Mouse (Mus musculus) liver, embryonic 14.5 days (tissue): ENCODE measurements at regions not wholly inside any gene's neighbourhood (a gene's known extent, or its start where the extent isn't known, plus 50 kb on each side); places are given as distances from the start of the nearest gene placed in this dataset.

Experiments used
- ATAC-seq: fragments of 200-750 bp; cut with Nextera tagmentation; 2 replicates; pipeline ENCODE4 v1.8.0; 2017; ENCODE audit warnings: moderate number of reproducible peaks, mild to moderate bottlenecking, moderate library complexity; ENCODE audit not compliant: insufficient read depth
- DNase-seq, 3 experiments: peaks; one replicate each; pipeline ENCODE4 v3.0.0-alpha.2; 2012 to 2013; ENCODE audit warnings: low read depth in 3 of 3, low spot score in 3 of 3
- H3K27ac ChIP-seq: fragments of 300-500 bp; sonication (generic); 2 replicates; pipeline ENCODE4 v1.5.1; 2014; ENCODE audit warnings: moderate library complexity, mild to moderate bottlenecking, control low read depth, inconsistent platforms
- H3K27me3 ChIP-seq: fragments of 300-500 bp; sonication (generic); 2 replicates; pipeline ENCODE4 v1.6.1; 2014; ENCODE audit warnings: mild to moderate bottlenecking, low read length, moderate library complexity; ENCODE audit not compliant: control insufficient read depth, insufficient read depth
- H3K36me3 ChIP-seq: fragments of 300-500 bp; sonication (generic); replicated peaks from 2 replicates; pipeline ENCODE4 v1.6.1; 2014; ENCODE audit warnings: low read depth; ENCODE audit not compliant: control insufficient read depth, insufficient read depth
- H3K4me1 ChIP-seq, 2 experiments: fragments of 200-500 bp in 1 of 2; fragments of 300-500 bp in 1 of 2; sonication (generic) in 1 of 2; replicated peaks; 2 replicates each; pipeline ENCODE4 v1.6.1; 2012 to 2014; ENCODE audit warnings: antibody characterized with exemption in 1 of 2, inconsistent platforms in 1 of 2, low read length in 1 of 2; ENCODE audit not compliant: control insufficient read depth in 2 of 2, insufficient read depth in 2 of 2
- H3K4me2 ChIP-seq: fragments of 300-500 bp; sonication (generic); 2 replicates; pipeline ENCODE4 v1.6.1; 2014; ENCODE audit warnings: low read depth, mild to moderate bottlenecking, control low read depth, moderate library complexity
- H3K4me3 ChIP-seq, 2 experiments: fragments of 200-500 bp in 1 of 2; fragments of 300-500 bp in 1 of 2; sonication (generic) in 1 of 2; 2 replicates each; pipeline ENCODE4 v1.5.1; 2012 to 2014; ENCODE audit warnings: low read depth in 2 of 2, low read length in 2 of 2, mild to moderate bottlenecking in 2 of 2, control low read depth in 1 of 2, inconsistent platforms in 1 of 2, moderate library complexity in 1 of 2; ENCODE audit not compliant: insufficient read depth in 1 of 2
- H3K9ac ChIP-seq: fragments of 300-500 bp; sonication (generic); replicated peaks from 2 replicates; pipeline ENCODE4 v1.6.1; 2014; ENCODE audit warnings: mild to moderate bottlenecking, control low read depth, moderate library complexity
- H3K9me3 ChIP-seq: fragments of 300-500 bp; sonication (generic); 2 replicates; pipeline ENCODE4 v1.6.1; 2016; ENCODE audit warnings: low read length, mixed read lengths; ENCODE audit not compliant: control insufficient read depth
- CTCF ChIP-seq: IDR thresholded peaks from 2 replicates; pipeline ENCODE4 v1.5.1; 2016; ENCODE audit warnings: antibody characterized with exemption, low read depth, control low read depth
- EP300 ChIP-seq: IDR thresholded peaks from 2 replicates; pipeline ENCODE4 v1.6.1; 2016; ENCODE audit warnings: antibody characterized with exemption, low read depth
- WGBS: fragments of 180-500 bp; shearing (Covaris S2); extraction: QIAGEN DNeasy Blood & Tissue Kit; methylation state at CpG from one replicate; pipeline ENCODE4 v1.1.7; 2014; ENCODE audit not compliant: insufficient replicate concordance; 5-methylcytosine and 5-hydroxymethylcytosine counted together

GRCm38 (mm10) chr10:126520973-126521372 is 380.2 kb downstream of the Atp23 start:
- Histone ChIP-seq H3K27ac (no peak overlapping the region), H3K27me3 (no peaks in the 10 kb centered on the region), H3K4me1 (no peaks in the 10 kb centered on the region), H3K4me3 (no peak overlapping the region), H3K36me3 (no peaks in the 10 kb centered on the region), H3K9me3 (no peaks in the 10 kb centered on the region), H3K4me2 (no peak overlapping the region), H3K9ac (no peak overlapping the region)
- 72% methylated on average over 9 of the region's 9 CpGs for WGBS
- ATAC-seq (no peak), DNase-seq (no peak)
- no peak for TF ChIP-seq CTCF
- no peak for TF ChIP-seq EP300

GRCm38 (mm10) chr10:126513185-126513584 is 388.0 kb downstream of the Atp23 start:
- no peak overlapping the region for H3K27ac ChIP-seq
- H3K9ac ChIP-seq: no peak overlapping the region
- no peaks in the 10 kb centered on the region for H3K4me1 ChIP-seq
- H3K4me3 ChIP-seq: no peak overlapping the region
- H3K27me3 ChIP-seq: no peaks in the 10 kb centered on the region
- no peak for DNase-seq
- no peak overlapping the region for H3K4me2 ChIP-seq
- TF ChIP-seq EP300: no peak
- no peak for TF ChIP-seq CTCF
- no peak for ATAC-seq
- no peaks in the 10 kb centered on the region for H3K9me3 ChIP-seq
- H3K36me3 ChIP-seq: no peaks in the 10 kb centered on the region
- 57% methylated on average over 7 of the region's 7 CpGs for WGBS

DNA sequence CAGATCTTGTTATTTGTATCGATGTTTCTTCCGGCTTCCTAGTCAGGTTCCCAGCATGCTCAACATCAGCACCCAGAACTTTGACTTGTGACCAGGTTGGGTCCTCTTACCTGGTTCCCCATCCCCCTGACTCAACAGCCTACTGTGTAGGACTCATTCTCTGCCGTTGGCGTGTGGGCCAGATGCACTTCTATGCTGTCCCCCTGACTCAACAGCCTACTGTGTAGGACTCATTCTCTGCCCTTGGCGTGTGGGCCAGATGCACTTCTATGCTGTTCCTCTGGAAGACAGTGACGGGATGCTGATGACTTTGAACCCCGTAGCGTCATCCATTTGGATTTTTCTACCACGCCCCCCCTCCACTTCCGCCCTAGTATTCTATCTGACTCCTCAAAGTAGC is 389.6 kb downstream of the Atp23 start:
- Histone ChIP-seq H3K27me3 (no peaks in the 10 kb centered on the region), H3K9ac (no peak overlapping the region), H3K4me3 (no peak overlapping the region), H3K27ac (no peak overlapping the region), H3K9me3 (no peaks in the 10 kb centered on the region), H3K36me3 (no peaks in the 10 kb centered on the region), H3K4me1 (no peaks in the 10 kb centered on the region), H3K4me2 (no peak overlapping the region)
- no peak for ATAC-seq
- 78% methylated on average over 10 of the region's 10 CpGs for WGBS
- DNase-seq: no peak
- TF ChIP-seq CTCF (no peak), EP300 (no peak)

- Histone ChIP-seq H3K9me3 (no peaks in the 10 kb centered on the region), H3K4me3 (no peak overlapping the region), H3K36me3 (no peaks in the 10 kb centered on the region), H3K27ac (no peak overlapping the region), H3K4me2 (no peak overlapping the region), H3K9ac (no peak overlapping the region), H3K4me1 (no peaks in the 10 kb centered on the region), H3K27me3 (no peaks in the 10 kb centered on the region)
- ATAC-seq (no peak), DNase-seq (no peak)
- TF ChIP-seq EP300 (no peak), CTCF (no peak)
- 20% methylated on average over 5 of the region's 5 CpGs for WGBS
Measured at GRCm38 (mm10) chr10:126505988-126506387, 395.2 kb downstream of the Atp23 start.

- Histone ChIP-seq H3K4me2 (no peak overlapping the region), H3K9ac (no peak overlapping the region), H3K27ac (no peak overlapping the region), H3K36me3 (no peaks in the 10 kb centered on the region), H3K27me3 (no peaks in the 10 kb centered on the region), H3K9me3 (no peaks in the 10 kb centered on the region), H3K4me3 (no peak overlapping the region), H3K4me1 (no peaks in the 10 kb centered on the region)
- DNase-seq: no peak
- 0 out of 2 replicates have a peak, but pooled peaks have one; percentile 23 for ATAC-seq
- TF ChIP-seq EP300: no peak
- no peak for TF ChIP-seq CTCF
- WGBS: 17% methylated on average over 5 of the region's 5 CpGs
Measured at GRCm38 (mm10) chr10:126502013-126502688, 399.0 kb downstream of the Atp23 start.
